Mouse (Mus musculus) sigmoid colon, adult 10 weeks (tissue): ENCODE data around the gene Apobec2. TPM values are rescaled to one million over a fixed set of nuclear protein-coding genes. Genes with fewer than 3 reads are reported as not detected.

Experiments
- polyA plus RNA-seq: library from polyadenylated mRNA; stranded (reverse); fragments of 350-450 nt; fragmentation: Illumina TruSeq; extraction: RNeasy Lipid Tissue Mini Kit (QIAGEN cat#74804); gene quantifications from one replicate; pipeline ENCODE4 v1.2.3, GENCODE M21; 2014; ENCODE audit warnings: low read depth, low replicate concordance

The Apobec2 gene
- polyA plus RNA-seq, result 2.7 TPM

DNA sequence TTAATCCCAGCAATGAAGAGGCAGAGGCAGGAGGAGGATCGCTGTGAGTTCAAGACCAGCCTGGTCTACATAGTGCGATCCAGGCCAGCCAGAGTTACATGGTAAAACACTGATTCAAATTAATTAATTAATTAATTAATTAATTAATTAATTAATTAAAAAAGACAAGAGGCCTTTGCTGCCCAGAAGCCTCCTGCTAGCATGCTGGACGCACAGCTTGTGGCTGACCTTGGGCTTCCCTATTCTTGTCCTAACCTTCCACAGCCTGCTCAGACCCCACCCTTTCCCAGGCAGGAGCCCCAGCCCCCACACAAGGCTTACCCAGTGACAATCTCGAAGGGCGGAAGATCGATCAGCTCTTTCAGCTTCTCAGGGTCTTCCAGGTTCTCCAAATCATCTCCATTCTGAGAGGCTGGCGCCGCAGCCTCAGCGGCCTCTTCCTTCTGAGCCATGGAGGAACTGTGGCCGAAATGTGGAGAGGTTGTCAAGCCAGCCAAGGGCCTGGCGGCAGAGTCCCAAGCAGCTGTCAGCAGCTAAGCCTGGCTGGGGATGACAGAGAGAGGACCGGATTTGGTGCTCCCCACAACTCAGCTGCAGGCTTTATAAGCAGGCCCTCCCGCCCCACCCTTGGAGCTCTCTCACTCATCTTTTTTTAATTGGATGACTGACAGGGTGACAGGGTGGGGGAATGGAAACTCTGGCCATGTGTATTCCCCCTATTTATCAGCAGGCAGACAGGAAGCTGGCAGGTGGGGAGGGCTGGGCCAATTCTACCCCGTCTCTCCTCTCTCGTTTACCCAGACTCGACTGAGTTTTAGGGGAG, at the start of gene Apobec2:
TSS of gene Apobec2 (minus strand) at position 773 of the 823 bp plus-strand sequence.

DNA sequence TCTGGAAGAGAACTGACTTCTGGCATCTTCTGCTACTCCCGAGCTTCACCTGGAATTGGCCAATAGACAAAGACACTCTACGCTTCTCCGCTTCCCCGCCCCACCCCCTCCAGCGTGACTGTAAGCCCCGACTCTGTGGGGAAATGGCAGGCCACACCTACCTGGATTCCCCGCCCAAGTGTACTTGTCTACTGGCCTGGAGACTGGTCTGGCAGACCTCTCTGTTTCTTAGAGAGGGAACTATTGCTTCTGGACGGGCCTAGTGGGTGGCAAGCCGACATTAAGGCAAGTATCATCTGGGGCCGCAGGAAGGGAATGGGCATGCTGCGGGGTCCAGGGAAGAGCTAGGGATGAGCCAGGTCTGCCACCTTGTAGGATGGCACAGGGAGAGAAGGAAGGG, 22.0 kb upstream of the Apobec2 start, which contains the start of gene Unc5cl:
TSS of gene Unc5cl (plus strand) at position 214 of the 400 bp plus-strand sequence.

DNA sequence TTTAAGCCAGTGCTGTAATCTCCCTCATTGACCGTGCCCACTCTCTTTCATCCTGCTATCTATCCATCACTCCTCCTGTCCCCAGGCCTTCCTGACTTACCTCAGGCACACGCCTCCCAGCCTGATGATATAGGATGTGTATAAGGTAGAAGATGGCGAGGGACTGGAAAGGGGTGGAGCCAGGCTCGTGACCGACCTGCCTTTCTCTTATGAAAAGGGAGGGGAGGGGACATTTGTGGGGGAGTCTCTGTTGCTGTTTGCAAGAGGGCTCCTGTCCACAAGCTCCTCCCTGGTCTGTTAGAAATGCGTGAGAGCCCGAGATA, 18.6 kb upstream of the Apobec2 start, which contains the start of gene Tspo2:
TSS of gene Tspo2 (minus strand) at position 170 of the 323 bp plus-strand sequence.

DNA sequence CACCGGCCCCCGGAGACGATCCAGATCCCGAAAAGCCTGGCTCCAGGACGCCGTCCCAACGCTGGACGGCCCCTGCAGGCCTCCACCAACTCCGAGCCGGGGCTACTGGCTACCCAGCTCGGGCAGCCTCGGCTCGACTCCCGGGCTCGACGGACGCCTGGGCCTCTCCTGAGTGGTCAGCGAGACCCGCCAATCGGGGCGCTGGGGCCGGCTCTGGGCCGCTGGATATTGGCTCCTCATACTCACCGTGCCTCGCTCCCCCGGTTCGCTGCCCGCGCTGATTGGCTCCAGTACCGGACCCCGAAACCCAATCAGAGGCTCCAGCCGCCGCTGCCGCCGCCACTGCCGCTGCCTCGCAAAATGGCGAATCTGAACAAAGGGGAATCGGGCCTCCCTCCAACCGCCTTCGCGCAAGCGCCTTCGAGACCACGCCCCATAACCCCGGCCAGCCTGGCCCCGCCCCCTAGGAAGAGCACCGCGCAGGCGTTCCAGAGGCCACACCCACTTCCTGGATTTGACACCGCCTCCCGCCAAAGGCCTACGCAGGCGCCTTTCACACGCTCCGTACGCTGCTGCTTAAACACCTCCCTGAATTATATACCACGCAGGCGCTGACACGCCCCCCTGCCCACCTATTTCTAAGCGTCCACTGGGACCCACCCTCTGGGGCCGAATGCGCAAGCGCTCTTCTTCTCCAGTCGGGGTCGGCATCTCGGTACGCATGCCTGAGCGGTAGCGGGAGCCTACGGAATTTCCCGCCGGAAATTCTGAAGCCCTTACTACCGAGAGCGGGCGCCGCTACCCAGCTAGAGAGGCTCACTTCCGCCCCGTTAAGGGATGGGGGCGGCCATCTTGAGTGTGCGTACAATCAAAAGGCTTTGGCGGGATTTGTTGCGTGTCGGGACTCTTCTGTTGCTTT, 23.1 kb downstream of the Apobec2 start, which contains the start of the genes Nfya and Oard1:
TSS of gene Nfya (minus strand) at position 527 of the 919 bp plus-strand sequence.
TSS of gene Oard1 (plus strand) at position 635 of the 919 bp plus-strand sequence.

Other genes with a start within 250 kb of the Apobec2 start
- not detected for gene Trem1, start 200.2 kb downstream of the Apobec2 start, polyA plus RNA-seq
- not detected for gene Trem3, start 185.2 kb downstream of the Apobec2 start, polyA plus RNA-seq
- 0.41 TPM for gene Treml4, start 168.6 kb downstream of the Apobec2 start, polyA plus RNA-seq
- gene Treml2, start 133.4 kb downstream of the Apobec2 start, polyA plus RNA-seq, result 0.79 TPM
- 0.19 TPM for gene B430306N03Rik, start 116.8 kb downstream of the Apobec2 start, polyA plus RNA-seq
- gene Trem2, start 86.5 kb downstream of the Apobec2 start, polyA plus RNA-seq, result 0.13 TPM
- not detected for gene Treml1, start 73.0 kb downstream of the Apobec2 start, polyA plus RNA-seq
- gene Nfya, start 23.0 kb downstream of the Apobec2 start, polyA plus RNA-seq, result 24.4 TPM
- 53.9 TPM for gene Oard1, start 22.9 kb downstream of the Apobec2 start, polyA plus RNA-seq
- gene Tspo2, start 18.6 kb upstream of the Apobec2 start, polyA plus RNA-seq, result not detected
- 3.2 TPM for gene Unc5cl, start 22.0 kb upstream of the Apobec2 start, polyA plus RNA-seq